Mouse (Mus musculus): Measurements from ENCODE around the gene Ccdc84.
"Not testable (repeated sequence)": the region's sequence is repeated elsewhere in the genome, so short reads cannot be mapped to it uniquely, and the experiment has no call there.

Ccdc84 gene

DNA sequence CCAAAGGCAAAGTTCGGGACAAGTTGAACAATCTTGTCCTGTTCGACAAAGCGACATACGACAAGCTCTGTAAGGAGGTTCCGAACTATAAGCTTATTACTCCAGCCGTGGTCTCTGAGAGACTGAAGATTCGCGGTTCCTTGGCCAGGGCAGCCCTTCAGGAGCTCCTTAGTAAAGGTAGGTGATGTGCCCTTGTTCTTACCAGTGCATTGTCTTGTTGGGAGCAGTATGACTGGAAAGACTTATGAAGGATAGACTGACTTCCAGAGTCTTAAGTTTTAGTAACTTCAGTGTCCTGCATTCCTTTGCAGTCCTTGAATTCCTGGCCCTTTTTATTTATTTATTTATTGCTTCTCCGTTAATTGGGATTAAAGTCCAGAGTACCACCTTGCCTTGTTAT is 9.7 kb downstream of the Ccdc84 start:
- not testable (repeated sequence) for DNase-seq (ENCODE audit: low spot score)

DNA sequence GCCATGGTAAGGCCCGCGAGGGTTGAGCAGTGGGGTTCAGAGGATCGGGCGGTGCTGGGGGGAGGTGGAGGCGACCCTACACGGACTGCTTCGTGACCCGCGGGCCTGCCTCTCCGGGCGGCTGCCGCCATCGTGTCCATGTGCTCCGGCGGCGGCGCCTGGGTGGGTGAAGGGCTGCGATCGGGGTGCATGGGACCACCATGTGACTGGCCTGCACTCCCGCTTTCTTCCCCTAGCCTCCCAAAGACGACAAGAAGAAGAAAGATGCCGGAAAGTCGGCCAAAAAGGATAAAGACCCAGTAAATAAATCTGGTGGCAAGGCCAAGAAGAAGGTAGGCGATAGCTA is 10.6 kb downstream of the Ccdc84 start:
- DNase-seq (ENCODE audit: low spot score): no peak

DNA sequence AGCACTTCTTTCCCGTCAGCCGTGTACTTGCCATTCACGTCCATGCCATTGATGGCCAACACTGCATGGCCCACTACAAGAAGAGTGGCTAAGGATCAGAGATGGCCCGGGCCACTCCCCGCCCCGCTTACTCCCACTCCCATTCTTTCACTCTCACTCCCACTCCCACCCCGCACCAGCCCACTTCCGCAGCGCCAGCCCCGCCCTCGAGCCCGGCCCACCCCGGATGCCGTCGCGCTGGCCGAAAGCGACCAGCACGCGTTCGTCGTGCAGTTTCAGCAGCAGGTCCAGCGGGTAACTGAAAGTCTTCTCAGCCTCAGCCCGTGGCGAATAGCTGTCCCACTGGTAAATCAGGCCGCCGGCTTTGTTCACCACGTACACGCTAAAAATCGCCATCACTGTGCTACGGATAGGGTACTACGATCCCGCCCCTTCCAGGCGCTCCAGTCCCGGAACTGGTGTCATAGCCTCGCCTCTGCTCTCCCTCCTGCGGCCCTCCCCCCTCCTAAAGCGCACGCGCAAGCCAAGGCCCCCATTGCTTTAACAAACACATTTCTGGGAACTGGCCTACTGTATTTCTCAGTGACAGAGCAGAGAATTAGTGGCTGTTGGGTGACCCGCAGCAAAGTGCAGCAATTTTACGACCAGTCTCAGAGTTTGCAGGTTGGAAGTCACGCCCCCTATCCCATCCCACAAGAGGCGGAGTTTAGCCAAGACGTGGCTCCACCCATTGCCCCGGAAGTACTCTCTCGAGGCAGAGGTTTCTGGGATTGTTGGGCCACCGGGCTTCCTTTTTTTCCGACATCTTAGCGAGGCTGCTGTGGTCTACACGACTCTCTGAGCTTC is 11.2 kb downstream of the Ccdc84 start, which contains the start of the genes Rps25 and Trappc4:
Rps25 (plus strand) TSS at position 234 of the 846 bp plus-strand sequence.
Trappc4 (minus strand) TSS at position 695 of the 846 bp plus-strand sequence.
- DNase-seq (ENCODE audit: low spot score): peak; percentile 89

DNA sequence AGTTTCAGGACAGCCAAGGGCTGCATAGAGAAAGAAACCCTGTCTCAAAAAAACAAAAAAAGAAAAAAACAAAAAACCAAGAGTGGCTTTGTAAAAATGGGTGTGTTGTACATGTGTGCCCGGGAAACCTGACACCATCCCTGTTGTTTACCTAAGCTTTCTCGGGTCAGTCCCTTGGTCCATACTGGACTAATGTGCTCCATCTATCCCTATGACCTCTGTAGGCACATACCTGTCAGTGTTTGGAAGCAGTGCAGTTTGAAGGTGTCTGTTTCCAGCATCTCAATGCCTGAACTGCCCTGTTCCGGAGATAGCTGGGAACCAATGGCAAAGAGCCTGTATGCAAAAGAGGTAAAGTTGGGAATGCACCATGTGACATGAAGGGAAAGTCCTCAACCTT is 13.4 kb downstream of the Ccdc84 start:
- no peak for DNase-seq (ENCODE audit: low spot score)

DNA sequence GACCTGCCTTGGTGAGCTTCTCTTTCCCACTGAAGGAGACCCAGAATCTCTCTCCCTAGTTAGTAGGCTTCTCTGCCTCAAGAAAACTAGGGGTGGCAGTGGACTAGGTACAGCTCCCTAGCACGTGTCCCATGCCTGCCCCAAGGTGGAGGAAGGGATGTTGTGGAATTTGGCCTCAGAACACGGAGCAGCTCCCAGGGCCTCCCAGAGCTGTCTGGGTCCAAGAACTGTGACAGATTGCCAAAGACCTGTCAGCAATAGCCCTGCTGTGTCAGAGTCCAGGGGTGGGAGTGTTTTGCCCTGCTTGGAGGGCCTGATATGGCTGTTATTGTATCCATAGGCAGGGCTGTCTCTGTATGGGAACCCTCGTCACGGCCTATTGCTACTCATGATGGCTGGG is 17.3 kb downstream of the Ccdc84 start:
- DNase-seq (ENCODE audit: low spot score): no peak

DNA sequence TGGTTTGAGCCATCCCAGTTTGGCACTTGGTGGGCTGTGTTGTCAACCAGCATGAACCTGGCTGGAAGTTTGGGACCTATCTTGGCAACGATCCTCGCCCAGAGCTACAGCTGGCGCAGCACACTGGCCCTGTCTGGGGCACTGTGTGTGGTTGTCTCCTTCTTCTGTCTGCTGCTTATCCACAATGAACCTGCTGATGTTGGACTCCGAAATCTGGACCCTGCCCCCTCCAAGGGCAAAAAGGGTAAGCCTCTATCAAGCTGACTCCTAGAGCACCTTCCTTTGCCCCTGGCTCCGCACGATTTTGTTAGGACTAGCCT is 18.6 kb downstream of the Ccdc84 start:
- DNase-seq (ENCODE audit: low spot score): no peak

DNA sequence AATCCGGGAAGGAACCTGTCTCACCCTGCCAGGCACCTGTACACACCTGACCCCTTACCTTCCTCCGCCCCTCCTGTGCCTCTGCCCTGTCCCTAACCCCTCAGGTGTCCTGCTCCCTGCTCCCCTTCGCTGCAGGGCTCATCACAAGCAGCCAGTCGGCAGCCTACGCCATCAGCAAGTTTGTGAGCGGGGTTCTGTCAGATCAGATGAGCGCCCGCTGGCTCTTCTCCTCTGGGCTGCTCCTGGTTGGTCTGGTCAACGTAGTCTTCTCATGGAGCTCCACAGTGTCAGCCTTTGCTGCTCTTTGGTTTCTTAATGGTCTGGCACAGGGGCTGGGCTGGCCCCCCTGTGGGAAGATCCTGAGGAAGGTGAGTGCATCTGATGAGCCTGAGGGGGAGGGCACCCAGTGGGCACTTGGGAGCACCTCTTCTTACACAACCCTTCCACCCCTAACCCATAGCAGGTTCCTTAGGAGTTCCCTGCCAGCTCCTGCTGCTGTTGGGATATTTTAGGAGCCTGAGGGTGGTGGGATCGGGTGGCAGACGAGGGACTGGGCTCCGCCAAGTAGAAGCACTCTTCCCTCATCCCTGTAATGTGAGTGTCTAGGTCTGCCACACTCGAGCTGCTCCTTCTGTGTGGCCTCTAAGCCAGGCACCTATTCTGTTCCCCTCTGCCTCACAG is 19.1 kb downstream of the Ccdc84 start:
- no peak for DNase-seq (ENCODE audit: low spot score)

DNA sequence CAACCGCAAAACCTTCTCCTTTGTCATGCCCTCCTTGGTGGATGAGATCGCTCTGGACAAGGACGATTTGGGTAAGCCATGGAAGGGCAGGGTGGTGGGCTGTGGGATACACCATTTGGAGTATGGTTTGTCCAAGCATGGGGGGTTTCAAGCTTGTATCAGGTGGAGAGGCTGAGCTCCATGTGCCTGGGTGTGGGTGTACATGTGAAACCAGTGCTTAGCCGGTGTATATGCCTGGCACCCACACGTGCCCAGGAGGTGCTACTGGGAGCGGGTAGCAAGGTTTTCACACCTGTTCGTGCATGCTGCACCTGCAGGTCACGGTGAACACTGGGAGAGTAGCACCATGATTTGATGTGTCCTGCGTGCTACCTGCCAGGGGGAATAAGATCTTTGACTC is 19.8 kb downstream of the Ccdc84 start:
- DNase-seq (ENCODE audit: low spot score): no peak

DNA sequence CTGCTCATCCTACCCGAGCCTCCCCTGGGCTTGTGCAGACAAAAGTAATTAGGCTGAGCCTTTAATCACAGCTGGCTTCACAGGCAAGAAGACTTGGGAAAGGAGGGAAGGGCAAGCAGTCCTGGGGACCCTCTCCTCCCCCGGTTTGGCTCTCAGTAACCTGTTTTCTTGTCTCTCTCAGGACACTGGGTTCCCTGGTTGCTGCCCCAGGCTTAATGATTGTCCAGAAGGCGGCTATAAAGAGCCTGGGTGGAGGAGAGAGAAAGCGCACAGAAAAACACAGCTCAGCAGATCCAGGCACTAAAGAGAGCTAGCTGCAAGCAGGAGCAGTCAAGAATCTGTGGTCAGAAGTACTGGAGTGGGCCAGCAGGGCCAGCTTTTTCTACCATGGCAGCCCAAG is 20.3 kb downstream of the Ccdc84 start:
- DNase-seq (ENCODE audit: low spot score): no peak

DNA sequence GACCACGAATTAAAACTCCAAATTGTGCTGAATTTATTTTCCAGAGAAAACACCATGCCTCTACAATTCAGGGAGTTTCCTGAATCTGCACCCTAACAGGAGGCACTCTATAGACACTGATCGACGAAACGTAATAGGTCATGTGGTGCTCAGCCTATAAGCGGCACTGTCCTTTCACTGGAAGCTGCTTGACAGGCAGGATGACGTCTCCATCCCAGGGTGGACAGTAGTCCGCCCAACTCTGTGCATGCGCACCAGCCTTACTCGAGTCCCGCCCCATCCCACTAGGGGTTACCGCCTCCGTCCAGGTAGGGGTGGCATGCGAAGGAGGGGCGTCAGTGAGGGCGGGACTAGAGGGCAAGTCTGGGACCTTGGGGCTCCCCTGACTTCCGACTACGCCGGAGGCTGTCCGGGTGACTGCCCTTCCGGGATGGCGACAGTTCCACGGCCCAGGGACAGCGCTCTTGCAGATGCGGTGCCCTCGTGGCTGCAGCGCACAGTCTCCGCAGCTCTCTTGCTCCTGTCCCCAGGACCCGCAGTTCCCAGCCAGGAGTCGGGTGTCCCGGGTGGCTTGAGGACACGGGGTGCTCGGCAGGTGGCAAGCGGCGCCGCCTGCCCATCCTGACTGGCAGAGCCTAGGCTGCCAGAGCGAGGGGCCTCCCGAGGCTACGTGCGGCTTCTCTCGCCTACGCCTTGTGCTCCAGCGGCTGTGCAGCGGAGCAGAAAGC is 21.5 kb downstream of the Ccdc84 start, which contains the start of gene Slc37a4:
Slc37a4 (plus strand) TSS at position 169 of the 728 bp plus-strand sequence.
- DNase-seq (ENCODE audit: low spot score): peak; percentile 93

DNA sequence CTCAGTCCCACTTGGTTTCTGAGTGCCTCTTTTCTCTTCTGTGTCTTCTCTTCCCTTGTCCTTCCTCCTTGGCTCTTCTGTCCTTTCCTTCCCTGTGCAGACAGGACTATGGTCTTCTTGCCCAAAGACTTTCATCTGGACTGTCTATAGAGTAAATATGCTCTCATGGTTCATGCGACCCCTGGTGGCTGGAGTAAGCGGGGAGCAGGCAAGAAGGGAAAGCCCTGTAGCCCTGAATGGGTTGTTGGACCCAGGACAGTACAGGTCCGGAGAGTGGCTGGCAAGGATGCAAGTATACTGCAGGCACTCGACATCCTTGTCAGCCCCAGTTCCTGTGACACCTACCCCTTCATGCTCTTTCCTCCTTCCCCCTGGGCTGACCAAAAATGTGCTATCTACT is 26.9 kb downstream of the Ccdc84 start:
- DNase-seq (ENCODE audit: low spot score): peak; percentile 67

DNA sequence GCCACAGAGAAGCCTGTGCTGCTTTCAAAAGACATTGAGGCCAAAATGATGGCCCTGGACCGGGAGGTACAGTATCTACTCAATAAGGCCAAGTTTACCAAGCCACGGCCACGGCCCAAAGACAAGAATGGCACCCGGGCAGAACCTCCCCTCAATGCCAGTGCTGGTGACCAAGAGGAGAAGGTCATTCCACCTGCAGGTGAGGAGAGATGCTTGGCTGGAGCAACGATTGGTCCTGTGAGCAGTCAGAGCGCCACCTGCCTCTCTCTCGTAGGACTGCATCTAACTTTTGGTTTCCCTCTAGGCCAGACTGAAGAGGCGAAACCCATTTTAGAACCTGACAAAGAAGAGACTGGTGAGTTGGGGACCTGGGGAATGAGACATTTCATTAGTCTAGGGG is 29.1 kb downstream of the Ccdc84 start:
- DNase-seq (ENCODE audit: low spot score): no peak

DNA sequence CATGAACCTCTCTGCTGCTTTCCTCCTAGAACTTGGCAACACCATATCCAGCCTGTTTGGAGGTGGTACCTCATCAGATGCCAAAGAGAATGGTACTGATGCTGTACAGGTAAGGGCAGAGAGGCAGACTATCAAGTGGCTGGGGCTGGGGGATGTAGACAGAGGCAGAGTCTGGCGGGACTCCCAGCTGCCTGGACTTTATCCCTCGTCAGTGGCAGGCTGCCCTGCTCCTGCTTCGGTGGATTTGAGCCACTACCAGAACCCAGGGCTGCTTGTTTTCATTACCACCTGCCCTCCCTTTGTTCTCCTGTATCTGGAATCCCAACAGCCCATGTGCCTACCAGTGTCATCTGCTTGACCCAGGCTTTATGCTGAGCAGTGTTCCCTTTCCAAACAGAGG is 31.1 kb downstream of the Ccdc84 start:
- DNase-seq (ENCODE audit: low spot score): no peak

DNA sequence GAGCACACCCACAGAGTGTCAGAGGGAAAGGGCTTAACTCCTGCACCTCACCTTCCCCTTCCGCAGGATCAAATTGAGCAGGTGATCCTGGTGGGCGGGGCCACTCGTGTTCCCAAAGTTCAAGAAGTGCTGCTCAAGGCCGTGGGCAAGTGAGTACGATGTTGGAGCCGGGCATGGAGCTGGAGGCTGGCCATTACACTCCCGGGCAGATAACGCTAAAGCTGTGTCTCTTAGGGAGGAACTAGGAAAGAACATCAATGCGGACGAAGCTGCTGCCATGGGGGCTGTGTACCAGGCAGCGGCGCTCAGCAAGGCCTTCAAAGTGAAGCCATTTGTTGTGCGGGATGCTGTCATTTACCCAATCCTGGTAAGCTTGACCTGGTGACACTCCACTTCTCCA is 33.8 kb downstream of the Ccdc84 start:
- no peak for DNase-seq (ENCODE audit: low spot score)

DNA sequence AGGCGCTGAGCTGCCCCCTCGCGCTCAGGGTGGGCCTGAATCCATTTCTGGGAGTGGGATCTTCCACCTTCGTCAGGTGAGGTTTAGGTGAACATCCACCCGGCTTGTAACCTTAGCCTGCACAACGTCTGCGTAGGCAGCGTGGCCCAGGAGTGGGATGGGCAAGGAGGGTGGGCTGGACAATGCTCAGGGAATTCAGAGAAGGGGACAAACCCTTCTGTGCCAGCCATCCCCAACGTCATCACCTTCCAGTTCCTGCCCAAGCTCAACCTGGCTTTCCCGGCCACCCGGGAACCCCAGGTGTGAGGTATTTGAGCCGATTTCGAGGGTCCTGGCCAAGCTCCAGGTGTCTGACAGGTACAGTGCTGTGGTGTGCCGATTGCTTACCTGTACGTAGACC is 38.5 kb downstream of the Ccdc84 start:
- no peak for DNase-seq (ENCODE audit: low spot score)

DNA sequence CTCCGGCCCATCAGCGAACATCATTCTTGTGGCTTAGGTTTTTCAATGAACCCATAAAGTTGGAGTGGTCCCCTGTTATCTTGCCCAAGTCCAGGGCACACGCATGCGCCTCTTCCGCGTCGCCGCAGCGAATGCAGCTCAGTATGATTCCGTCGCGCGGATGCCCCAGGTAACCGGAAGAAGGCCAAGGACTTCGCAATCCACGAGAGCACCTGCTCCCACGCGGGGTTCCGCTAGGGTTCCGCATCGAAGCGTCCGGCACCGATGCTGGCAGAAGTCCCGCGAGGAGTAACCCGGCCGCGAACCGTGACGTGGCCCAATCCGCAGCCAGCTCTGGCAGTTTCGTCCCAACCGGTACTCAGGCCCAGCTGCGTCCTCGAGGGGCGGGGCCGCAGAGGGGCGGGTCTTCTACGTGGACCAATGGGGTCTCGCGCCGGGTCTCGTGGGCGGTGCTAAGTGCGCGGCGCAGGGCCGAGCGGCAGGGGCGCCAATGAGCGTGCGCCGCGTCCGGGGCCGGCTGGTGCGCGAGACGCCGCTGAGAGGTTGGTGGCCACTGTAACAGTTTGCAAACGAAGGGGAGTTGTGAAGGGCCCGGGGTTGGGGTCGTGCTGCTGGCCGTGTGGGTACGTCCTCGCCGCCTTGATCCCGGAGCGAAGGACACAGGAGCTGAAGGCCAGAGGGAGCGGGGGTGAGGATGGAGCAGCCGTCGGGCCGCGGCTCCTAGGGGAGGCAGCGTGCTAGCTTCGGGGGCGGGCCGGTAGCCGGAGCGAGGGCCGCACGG is 39.1 kb downstream of the Ccdc84 start, which contains the start of gene Hyou1:
Hyou1 (plus strand) TSS at position 437 of the 781 bp plus-strand sequence.
- DNase-seq (ENCODE audit: low spot score): peak; percentile 99

DNA sequence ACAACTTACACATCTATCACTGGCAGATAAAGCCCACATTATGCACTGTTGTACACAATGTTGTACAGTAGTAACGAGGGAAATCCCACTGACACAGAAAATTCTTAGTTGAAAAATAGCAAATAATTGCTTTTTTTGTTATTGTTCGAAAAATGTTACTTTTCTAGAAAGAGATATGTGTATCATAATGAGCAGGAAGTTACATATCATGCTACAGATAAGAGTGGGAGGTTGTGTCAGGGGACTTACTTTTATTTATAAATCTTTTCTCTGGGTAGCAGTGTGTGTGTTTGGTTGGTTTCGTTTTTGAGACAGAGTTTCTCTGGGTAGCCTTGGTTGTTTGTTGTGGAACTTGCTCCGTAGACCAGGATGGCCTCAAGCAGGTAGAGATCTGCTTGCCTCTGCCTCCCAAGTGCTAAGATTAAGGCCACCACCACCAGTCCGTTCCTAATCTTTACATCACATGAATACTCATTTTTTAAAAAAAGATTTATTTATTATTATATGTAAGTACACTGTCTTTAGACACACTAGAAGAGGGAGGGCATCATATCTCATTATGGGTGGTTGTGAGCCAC is 40.1 kb downstream of the Ccdc84 start:
- DNase-seq (ENCODE audit: low spot score): no peak

DNA sequence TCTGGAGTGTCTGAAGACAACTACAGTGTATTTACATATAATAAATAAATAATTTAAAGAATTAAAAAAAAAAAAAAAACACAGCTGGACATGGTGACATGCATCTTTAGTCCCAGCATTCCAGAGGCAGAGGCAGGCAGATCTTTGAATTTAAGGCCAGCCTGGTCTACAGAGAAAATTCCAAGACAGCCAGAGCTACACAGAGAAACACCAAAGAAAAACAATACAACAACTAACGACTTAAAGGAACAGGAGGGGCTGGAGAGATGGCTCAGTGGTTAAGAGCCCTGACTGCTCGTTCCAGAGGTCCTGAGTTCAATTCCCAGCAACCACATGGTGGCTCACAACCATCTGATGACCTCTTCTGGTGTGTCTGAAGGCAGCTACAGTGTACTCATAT is 41.0 kb downstream of the Ccdc84 start:
- not testable (repeated sequence) for DNase-seq (ENCODE audit: low spot score)

DNA sequence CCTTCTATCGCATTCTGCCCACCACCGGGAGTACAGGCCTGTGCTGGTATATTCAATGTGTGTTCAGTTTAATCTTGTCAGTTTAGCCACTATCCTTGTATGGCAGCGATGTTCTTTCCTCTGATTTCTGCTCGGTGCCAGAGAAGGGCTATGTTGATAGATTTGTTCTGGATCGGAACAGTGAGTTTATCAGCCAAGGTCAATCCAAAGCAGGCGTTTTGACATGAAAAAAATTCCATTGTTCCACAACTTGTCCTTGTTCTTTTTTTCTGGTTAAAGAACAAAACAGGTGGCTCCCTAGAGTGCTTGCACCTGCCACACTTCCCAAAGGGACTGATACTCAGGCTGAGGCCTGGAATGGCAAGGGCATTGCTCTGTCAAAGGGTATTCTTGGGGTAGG is 42.2 kb downstream of the Ccdc84 start:
- no peak for DNase-seq (ENCODE audit: low spot score)

DNA sequence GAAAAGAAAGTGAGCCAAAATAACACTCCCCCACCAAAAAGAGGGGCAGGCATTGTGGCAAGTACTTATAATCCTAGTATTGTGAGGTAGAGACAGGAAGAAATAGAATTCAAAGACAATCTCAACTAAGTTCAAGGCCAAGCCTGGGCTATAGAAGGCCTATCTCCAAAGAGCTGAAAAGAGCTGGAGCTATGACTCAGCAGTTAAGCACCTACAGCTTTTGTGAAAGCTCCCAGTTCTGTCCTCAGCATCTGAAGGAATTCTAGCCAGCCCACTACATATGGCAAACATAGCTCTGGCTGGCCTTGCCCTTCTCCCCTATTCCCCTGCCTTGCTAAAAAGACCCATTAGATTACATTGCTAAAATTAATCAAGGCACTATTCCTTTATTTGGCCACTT is 45.0 kb downstream of the Ccdc84 start:
- DNase-seq (ENCODE audit: low spot score): no peak

DNA sequence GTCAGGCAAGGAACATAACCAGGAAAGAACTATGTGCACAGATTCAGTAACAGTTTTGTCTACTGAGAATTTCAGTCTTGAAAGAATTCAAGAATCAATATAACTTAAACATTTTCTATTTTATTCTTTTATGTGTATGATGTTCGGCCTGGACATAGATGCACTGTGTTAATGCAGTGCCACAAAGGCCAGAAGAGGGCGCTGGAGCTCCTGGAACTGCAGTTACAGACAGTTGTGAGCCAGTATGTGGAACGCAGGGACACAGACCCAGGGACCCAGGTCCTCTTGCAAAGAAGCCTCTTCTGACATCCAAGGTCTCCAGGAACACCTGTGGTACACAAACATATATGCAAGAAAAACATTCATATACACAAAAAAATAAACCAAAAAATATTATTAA is 53.9 kb downstream of the Ccdc84 start:
- DNase-seq (ENCODE audit: low spot score): no peak

DNA sequence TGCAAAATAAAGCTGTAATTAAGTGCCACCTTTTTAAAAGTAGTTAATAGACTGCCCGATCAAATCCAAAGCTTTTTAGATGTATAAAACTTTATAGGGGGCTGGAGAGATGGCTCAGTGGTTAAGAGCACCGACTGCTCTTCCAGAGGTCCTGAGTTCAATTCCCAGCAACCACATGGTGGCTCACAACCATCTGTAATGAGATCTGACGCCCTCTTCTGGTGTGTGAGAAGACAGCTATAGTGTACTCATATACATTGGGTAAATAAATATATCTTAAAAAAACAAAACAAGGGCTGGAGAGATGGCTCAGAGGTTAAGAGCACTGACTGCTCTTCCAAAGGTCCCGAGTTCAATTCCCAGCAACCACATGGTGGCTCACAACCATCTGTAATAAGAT is 56.4 kb downstream of the Ccdc84 start:
- DNase-seq (ENCODE audit: low spot score): not testable (repeated sequence)
